ENCODE assay signal across 9 mouse cellular contexts in the genomic region with DNA sequence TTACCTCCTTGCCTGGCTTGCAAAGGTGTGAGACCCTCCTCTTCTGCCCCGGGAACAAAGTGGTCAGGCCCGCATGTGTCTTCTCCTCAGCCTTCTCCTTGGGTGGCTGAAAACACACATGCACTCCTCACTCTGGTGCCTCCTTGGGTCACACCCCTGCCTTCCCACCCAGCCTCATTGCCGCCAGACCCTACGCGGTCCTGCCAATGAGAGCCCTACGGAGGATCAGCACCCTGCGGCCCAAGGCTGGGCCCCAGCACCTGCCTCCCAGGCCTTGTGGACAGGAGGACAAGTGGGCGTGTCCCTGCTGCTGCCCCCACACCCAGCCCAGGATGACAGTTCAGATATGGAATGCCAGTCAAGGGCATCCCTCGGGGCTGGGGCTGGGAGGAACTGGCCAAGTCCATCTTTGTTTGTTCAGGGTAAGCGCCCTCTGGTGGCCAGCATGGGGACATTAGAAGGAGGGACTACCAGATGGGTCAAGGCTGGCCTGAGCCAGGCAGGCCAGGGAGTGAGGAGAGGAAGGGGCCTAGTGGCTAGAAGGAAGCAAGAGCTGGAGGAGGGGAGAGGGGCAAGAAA. TPM values are rescaled to one million over a fixed set of nuclear protein-coding genes. Genes with fewer than 3 reads are reported as not detected.
DNase-seq lines count a peak whose midpoint lies in the region; ATAC-seq and TF ChIP-seq lines count a peak whose summit lies in the region.
"Had no signal": no experiment of that assay in that cellular context is flagged by ENCODE, and none has a peak within 500 bp of the region (broad histone marks: within the 10 kb centered on the region; RNA-seq: fewer than 3 reads in every experiment).

No protein-coding gene starts in this region.

- WGBS in intestine, postnatal 0 days: 66% methylated on average over 10 of the region's 10 CpGs

- H3K9me3 ChIP-seq in intestine, postnatal 0 days (ENCODE audit: control insufficient read depth): no peaks in the 10 kb centered on the region

- intact Hi-C loops in gastrocnemius, postnatal 14 days (cut with DNase I; ENCODE audit: low total_unique reads): loop anchor here (5.0 kb wide), 1 partner anchor 101 kb away; no protein-coding TSS in a partner anchor

- H3K27ac ChIP-seq in intestine, postnatal 0 days (ENCODE audit: low read depth, low read length): no peak overlapping the region

- ATAC-seq in intestine, postnatal 0 days: peak; percentile 23; the same call in 1 of the 2 replicates

- DNase-seq in 3T3-L1 (ENCODE audit: low read depth, low spot score) (peak; percentile 86), ES-CJ7 (ENCODE audit: low read depth, low spot score) (peak; percentile 53)
- DNase-seq in cerebellum, postnatal 14 days: peak; percentile 84 to 91
- DNase-seq in gastrocnemius, postnatal 14 days: peak; percentile 70
- peak; percentile 73 for DNase-seq in lung, postnatal 14 days
- peak; percentile 87 for DNase-seq in ovary, postnatal 36 days (ENCODE audit: low spot score)
- DNase-seq in layer of hippocampus, adult 9-11 months: no peak

- no peak overlapping the region for H3K9ac ChIP-seq in intestine, postnatal 0 days (ENCODE audit: low read depth, low read length)

- H3K4me1 ChIP-seq in intestine, postnatal 0 days (replicated peaks; ENCODE audit: control insufficient read depth, insufficient read depth, low read length): no peaks in the 10 kb centered on the region

- no peak overlapping the region for H3K4me2 ChIP-seq in intestine, postnatal 0 days (replicated peaks; ENCODE audit: low read depth)

- H3K4me3 ChIP-seq in intestine, postnatal 0 days (ENCODE audit: low read depth, low read length): no peak overlapping the region

- H3K27me3 ChIP-seq in intestine, postnatal 0 days (replicated peaks; ENCODE audit: control insufficient read depth, insufficient read depth, low read length): no peaks in the 10 kb centered on the region

- H3K36me3 ChIP-seq in intestine, postnatal 0 days (ENCODE audit: control insufficient read depth, insufficient read depth): peaks cover 72% of the 10 kb centered on the region

- peak; percentile 87 for TF ChIP-seq CTCF in intestine, postnatal 0 days (IDR thresholded peaks at IDR 0.05; ENCODE audit: low read depth)

RNA-seq across cellular contexts. Expression of gene Atp8b3, which starts 9.6 kb away (rescaled TPM):
- total RNA-seq in gastrocnemius, postnatal 14 days (2021): not detected
- polyA plus RNA-seq in intestine, postnatal 0 days (2015; fragmentation: Nextera tagmentation; extraction: Ambion mirVana): 0.03 TPM in 2 replicates

RNA-seq across cellular contexts. Expression of gene Rexo1, which starts 12.8 kb away (rescaled TPM):
- 10 to 100 TPM in 1 of 2 experiments, 1 to 10 TPM in 1; 9.8 to 11.1 TPM for total RNA-seq in gastrocnemius, postnatal 14 days (2021)
- polyA plus RNA-seq in intestine, postnatal 0 days (2015; fragmentation: Nextera tagmentation; extraction: Ambion mirVana): 9.1 and 10.1 TPM in 2 replicates

RNA-seq across cellular contexts. Expression of gene Klf16, which starts 28.6 kb away (rescaled TPM):
- total RNA-seq in gastrocnemius, postnatal 14 days (2021): 1 to 10 TPM; 2.1 to 2.7 TPM
- 4.8 and 5.3 TPM in 2 replicates for polyA plus RNA-seq in intestine, postnatal 0 days (2015; fragmentation: Nextera tagmentation; extraction: Ambion mirVana)

RNA-seq across cellular contexts. Expression of gene Abhd17a, which starts 41.6 kb away (rescaled TPM):
- total RNA-seq in gastrocnemius, postnatal 14 days (2021): 10 to 100 TPM; 55.8 to 57.1 TPM
- 116 and 117 TPM in 2 replicates for polyA plus RNA-seq in intestine, postnatal 0 days (2015; fragmentation: Nextera tagmentation; extraction: Ambion mirVana)

RNA-seq across cellular contexts. Expression of gene Onecut3, which starts 53.9 kb away (rescaled TPM):
- total RNA-seq in gastrocnemius, postnatal 14 days (2021): not detected
- 0.05 and 0.09 TPM in 2 replicates for polyA plus RNA-seq in intestine, postnatal 0 days (2015; fragmentation: Nextera tagmentation; extraction: Ambion mirVana)
- polyA plus RNA-seq: gonadal fat pad, adult 2 months had no signal
